Mouse (Mus musculus) erythroblast, embryonic 14.5 days (primary cell): ENCODE data around the gene Fbxo17. TPM values are rescaled to one million over a fixed set of nuclear protein-coding genes. Genes with fewer than 3 reads are reported as not detected.

ENCODE experiments used
- H3K27me3 ChIP-seq: 2 replicates; pipeline ENCODE4 v1.6.1; 2012; ENCODE audit warnings: inconsistent platforms; ENCODE audit not compliant: control insufficient read depth
- H3K36me3 ChIP-seq: 2 replicates; pipeline ENCODE4 v1.6.1; 2012; ENCODE audit warnings: mild to moderate bottlenecking, inconsistent platforms; ENCODE audit not compliant: control insufficient read depth
- H3K4me1 ChIP-seq: 2 replicates; pipeline ENCODE4 v1.6.1; 2012; ENCODE audit warnings: inconsistent platforms; ENCODE audit not compliant: control insufficient read depth
- H3K4me3 ChIP-seq: replicated peaks from 2 replicates; pipeline ENCODE3; 2012; ENCODE audit warnings: moderate library complexity, mild to moderate bottlenecking, inconsistent platforms
- H3K9me3 ChIP-seq: 2 replicates; pipeline ENCODE4 v1.6.1; 2012; ENCODE audit warnings: low read length, inconsistent platforms, mixed read lengths; ENCODE audit not compliant: control insufficient read depth
- GATA1 ChIP-seq: IDR thresholded peaks from 2 replicates; pipeline ENCODE4 v1.6.1; 2012; ENCODE audit warnings: low read length, inconsistent platforms, mixed read lengths
- TAL1 ChIP-seq: IDR thresholded peaks from 3 replicates; pipeline ENCODE4 v1.6.1; 2012; ENCODE audit warnings: low read length, inconsistent platforms, mixed read lengths
- polyA plus RNA-seq: library from polyadenylated mRNA; stranded (reverse); fragments of >175 nt; gene quantifications from 2 replicates; pipeline ENCODE4 v1.2.3, GENCODE M21; 2012

Gene Fbxo17
- polyA plus RNA-seq, 1 experiment, result 0.03 TPM

DNA sequence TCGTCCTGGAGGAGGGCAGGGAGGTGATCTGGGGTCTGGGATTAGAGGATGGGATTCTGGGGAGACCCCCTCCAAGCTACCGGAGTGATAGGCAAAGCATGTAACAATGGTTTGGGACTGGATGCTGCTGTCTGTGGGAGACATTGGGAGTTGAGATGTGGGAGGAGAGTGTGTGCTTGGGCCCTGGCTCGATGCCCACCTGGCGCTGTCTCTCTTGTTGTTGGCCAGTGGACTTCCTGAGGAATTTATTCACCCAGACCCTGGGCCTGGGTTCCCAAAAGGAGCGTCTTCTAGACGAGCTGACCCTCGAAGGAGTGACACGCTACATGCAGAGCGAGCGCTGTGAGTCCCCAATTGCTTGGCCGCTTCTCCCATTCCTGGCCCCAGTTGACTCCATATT is 55.3 kb downstream of the Fbxo17 start:
- H3K9me3 ChIP-seq, result no peaks in the 10 kb centered on the region
- H3K27me3 ChIP-seq, result no peaks in the 10 kb centered on the region
- TF ChIP-seq GATA1 (no peak), TAL1 (no peak)
- peaks cover 19% of the 10 kb centered on the region for H3K36me3 ChIP-seq
- no peak overlapping the region for H3K4me3 ChIP-seq
- peaks cover 49% of the 10 kb centered on the region for H3K4me1 ChIP-seq

DNA sequence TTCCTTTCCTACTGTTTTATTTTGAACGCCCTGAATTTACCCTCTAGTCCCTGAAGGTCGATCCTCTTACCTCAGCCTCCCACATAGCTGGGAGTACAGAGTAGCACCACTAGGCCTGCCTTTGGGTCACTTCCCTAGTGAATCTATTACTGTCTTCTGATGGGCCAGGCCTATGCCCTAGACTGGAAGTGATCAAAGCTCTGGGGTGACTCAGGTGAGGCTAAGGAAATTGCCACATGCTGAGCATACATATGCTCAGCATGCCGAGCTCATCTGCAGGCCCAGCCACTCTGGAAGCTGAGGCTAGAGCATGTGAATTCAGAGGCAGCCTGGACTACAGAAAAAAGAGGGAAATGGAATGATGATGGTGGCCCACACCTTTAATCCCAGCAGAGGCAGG is 56.6 kb downstream of the Fbxo17 start:
- Histone ChIP-seq H3K4me3 (no peak overlapping the region), H3K36me3 (peaks cover 23% of the 10 kb centered on the region), H3K4me1 (peaks cover 36% of the 10 kb centered on the region), H3K27me3 (no peaks in the 10 kb centered on the region), H3K9me3 (no peaks in the 10 kb centered on the region)
- TF ChIP-seq TAL1 (no peak), GATA1 (no peak)

DNA sequence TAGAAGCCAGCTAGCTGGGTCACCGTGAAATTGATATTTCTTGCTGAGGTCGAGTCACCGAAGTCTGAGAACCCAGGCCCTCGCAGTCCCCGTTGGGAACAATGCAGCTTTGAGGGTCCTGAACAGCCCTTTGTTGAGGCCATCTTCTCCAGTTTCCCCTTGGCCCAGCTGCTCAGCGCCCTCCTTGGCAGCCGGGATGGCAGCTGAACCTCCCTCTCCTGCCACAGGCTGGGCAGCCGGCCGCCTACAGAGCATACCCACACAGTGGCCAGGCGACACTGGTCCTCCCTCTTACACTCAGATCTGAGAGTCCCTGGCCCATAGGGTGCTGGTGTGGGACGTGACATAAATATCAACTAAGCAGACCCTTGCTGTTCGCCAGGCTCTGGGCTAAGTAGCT is 57.6 kb downstream of the Fbxo17 start:
- peaks cover 28% of the 10 kb centered on the region for H3K36me3 ChIP-seq
- no peaks in the 10 kb centered on the region for H3K27me3 ChIP-seq
- no peaks in the 10 kb centered on the region for H3K9me3 ChIP-seq
- H3K4me3 ChIP-seq, result no peak overlapping the region
- H3K4me1 ChIP-seq, result peaks cover 29% of the 10 kb centered on the region
- no peak for TF ChIP-seq TAL1
- no peak for TF ChIP-seq GATA1

DNA sequence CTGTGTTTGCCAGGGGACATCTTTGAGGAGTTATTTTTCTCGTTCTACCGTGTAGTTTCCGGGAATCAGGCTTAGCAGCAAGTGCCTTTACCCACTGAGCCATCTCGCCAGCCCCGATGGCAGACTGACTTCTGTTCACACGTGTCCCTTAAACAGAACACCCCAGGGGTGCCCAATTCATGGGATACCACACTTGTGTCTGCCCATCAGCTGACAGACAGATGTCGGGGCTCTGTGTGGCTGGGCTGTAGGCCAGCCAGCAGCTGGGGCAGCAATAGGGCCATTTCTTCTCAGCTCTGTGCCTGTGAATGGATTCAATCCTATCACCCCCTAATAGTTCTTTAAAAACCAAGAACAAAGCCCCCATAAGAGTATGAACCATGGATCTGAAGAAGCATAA is 58.5 kb downstream of the Fbxo17 start:
- Histone ChIP-seq H3K36me3 (peaks cover 30% of the 10 kb centered on the region), H3K9me3 (no peaks in the 10 kb centered on the region), H3K4me3 (no peak overlapping the region), H3K4me1 (peaks cover 25% of the 10 kb centered on the region), H3K27me3 (no peaks in the 10 kb centered on the region)
- TF ChIP-seq GATA1 (no peak), TAL1 (no peak)

DNA sequence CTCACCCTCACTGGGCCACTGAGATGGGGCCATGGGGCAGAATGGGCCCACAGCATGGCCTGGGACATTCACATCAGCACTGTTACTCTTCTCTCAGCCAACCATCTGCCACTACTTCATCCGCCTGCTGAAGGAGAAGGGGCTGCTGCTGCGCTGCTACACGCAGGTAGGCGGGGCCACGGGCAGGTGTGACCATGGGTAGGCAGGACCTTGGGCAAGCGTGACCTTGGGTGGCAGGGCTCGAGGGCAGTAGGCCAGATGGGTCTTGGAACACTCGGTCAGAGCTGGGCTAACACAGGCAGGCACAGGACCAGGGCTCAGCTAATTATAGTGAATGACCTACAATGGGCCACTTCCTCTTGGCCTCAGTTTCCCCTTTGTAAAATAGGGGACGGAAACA is 62.2 kb downstream of the Fbxo17 start:
- Histone ChIP-seq H3K4me3 (no peak overlapping the region), H3K4me1 (peaks cover 17% of the 10 kb centered on the region), H3K9me3 (no peaks in the 10 kb centered on the region), H3K36me3 (peaks cover 39% of the 10 kb centered on the region), H3K27me3 (no peaks in the 10 kb centered on the region)
- TF ChIP-seq GATA1 (no peak), TAL1 (no peak)

DNA sequence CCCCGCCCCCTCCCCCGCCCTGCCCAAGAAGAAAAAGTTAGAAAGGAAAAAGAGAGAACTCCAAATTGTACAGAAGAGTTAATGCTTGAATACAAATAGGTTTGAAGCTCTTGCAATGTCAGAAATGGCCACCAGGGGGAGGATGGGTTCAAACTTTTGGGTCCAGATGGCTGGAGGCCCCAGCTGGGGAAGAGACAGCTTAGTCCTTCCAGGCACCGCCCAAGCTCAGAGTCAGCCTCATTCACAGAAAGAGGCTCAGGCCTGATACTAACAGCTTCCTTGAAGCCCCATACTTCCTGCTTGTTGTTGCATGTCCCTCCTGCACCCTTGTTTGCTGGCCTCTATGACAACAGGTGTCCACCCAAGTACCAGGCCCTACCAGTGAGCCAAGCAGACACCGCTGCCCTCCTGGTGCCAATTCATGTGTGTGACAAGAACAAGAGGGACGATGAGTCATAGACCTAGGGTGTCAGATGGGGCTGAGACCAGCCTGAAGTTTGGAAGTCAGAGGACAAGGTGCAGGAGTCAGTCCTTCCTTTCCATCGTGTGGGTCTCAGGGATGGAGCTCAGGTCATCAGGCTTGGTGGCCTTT is 63.6 kb downstream of the Fbxo17 start:
- H3K9me3 ChIP-seq, result no peaks in the 10 kb centered on the region
- no peak overlapping the region for H3K4me3 ChIP-seq
- H3K36me3 ChIP-seq, result peaks cover 44% of the 10 kb centered on the region
- no peaks in the 10 kb centered on the region for H3K27me3 ChIP-seq
- TF ChIP-seq GATA1 (no peak), TAL1 (no peak)
- peaks cover 17% of the 10 kb centered on the region for H3K4me1 ChIP-seq

DNA sequence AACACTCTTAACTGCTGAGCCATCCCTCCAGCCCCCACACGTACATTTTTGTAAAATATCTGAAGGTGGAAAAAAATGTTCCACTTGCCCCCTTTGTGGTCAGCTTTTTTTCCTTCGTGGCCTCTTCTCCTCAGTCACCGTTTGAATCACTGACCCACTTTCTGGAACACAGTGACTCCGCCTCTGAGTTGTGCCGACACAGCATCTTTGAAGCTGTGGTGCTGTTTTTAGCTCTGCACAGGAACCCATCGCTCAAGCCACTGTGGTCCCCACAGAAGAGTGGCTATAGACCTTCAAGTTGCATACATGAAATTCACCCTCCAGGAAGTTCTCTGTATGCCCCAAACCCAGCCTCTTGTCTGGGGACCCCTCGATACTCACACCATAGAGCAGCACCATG is 64.3 kb downstream of the Fbxo17 start:
- no peak overlapping the region for H3K4me3 ChIP-seq
- TF ChIP-seq GATA1 (no peak), TAL1 (no peak)
- no peaks in the 10 kb centered on the region for H3K27me3 ChIP-seq
- peaks cover 17% of the 10 kb centered on the region for H3K4me1 ChIP-seq
- no peaks in the 10 kb centered on the region for H3K9me3 ChIP-seq
- H3K36me3 ChIP-seq, result peaks cover 49% of the 10 kb centered on the region

DNA sequence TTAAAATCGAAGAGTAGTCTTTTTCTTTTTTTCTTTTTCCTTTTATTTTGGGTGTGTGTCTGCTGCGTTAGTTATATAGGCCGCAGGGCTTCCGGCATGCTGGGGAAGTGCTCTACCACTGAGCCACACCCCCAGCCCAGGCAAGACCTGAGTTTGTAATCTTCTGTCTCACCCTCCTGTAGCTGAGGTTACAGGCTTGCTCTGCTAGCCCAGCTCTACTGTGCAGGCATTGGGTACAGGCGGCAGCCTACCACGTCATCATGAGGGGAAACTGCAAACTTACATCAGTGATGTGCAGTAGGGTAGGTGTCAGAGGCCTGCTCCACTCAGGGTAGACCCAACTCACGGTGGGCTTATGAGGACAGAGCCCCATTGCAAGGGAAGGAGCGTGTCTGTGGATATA is 64.7 kb downstream of the Fbxo17 start:
- Histone ChIP-seq H3K9me3 (no peaks in the 10 kb centered on the region), H3K36me3 (peaks cover 50% of the 10 kb centered on the region), H3K4me3 (no peak overlapping the region), H3K4me1 (peaks cover 17% of the 10 kb centered on the region), H3K27me3 (no peaks in the 10 kb centered on the region)
- no peak for TF ChIP-seq GATA1
- TF ChIP-seq TAL1, result no peak

DNA sequence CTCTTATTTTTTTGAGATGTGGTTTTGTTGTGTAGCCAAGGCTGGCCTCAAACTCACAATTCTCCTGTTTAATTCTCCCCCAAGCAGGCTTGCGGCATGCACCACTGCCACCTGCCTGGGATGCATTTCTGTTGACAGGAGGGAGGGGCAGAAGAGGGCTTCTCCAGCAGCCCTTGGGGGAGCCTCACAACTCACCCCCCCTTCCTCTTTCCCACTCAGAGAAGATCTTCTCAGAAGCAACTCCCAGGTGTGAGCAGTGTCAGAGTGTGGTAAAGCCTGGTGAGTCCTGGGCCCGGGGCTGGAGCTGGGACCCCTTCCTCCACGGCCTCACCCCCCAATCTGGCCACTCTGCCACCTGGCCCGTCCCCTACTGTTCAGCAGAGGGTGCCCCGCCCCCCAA is 68.6 kb downstream of the Fbxo17 start:
- H3K4me1 ChIP-seq, result peaks cover 10% of the 10 kb centered on the region
- H3K36me3 ChIP-seq, result peaks cover 42% of the 10 kb centered on the region
- H3K27me3 ChIP-seq, result no peaks in the 10 kb centered on the region
- TF ChIP-seq TAL1 (no peak), GATA1 (no peak)
- H3K4me3 ChIP-seq, result no peak overlapping the region
- no peaks in the 10 kb centered on the region for H3K9me3 ChIP-seq

Other genes with a start within 250 kb of the Fbxo17 start
- gene Ifnl2, start 206.3 kb upstream of the Fbxo17 start, polyA plus RNA-seq, result not detected in 2 replicates
- not detected in 2 replicates for gene Ifnl3, start 194.0 kb upstream of the Fbxo17 start, polyA plus RNA-seq
- gene Sycn, start 175.9 kb upstream of the Fbxo17 start, polyA plus RNA-seq, result not detected in 2 replicates
- gene Nccrp1, start 169.6 kb upstream of the Fbxo17 start, polyA plus RNA-seq, result 0.05 and 0.09 TPM in 2 replicates
- gene Samd4b, start 118.7 kb upstream of the Fbxo17 start, polyA plus RNA-seq, result 9.3 and 11.4 TPM in 2 replicates
- 16.1 and 20.0 TPM in 2 replicates for gene Pak4, start 118.6 kb upstream of the Fbxo17 start, polyA plus RNA-seq
- gene Acp7, start 85.5 kb upstream of the Fbxo17 start, polyA plus RNA-seq, result not detected in 2 replicates
- not detected in 2 replicates for gene Fbxo27, start 24.0 kb upstream of the Fbxo17 start, polyA plus RNA-seq
- gene Mrps12, start 25.0 kb downstream of the Fbxo17 start, polyA plus RNA-seq, result 32.0 and 39.4 TPM in 2 replicates
- gene Sars2, start 25.2 kb downstream of the Fbxo17 start, polyA plus RNA-seq, result 2.7 and 4.0 TPM in 2 replicates
- not detected in 2 replicates for gene Ccer2, start 39.4 kb downstream of the Fbxo17 start, polyA plus RNA-seq
- gene Sirt2, start 49.9 kb downstream of the Fbxo17 start, polyA plus RNA-seq, result 17.4 and 17.6 TPM in 2 replicates
- 20.1 and 21.4 TPM in 2 replicates for gene Nfkbib, start 50.7 kb downstream of the Fbxo17 start, polyA plus RNA-seq
- gene Rinl, start 72.2 kb downstream of the Fbxo17 start, polyA plus RNA-seq, result 0.49 and 0.65 TPM in 2 replicates
- gene Hnrnpl, start 91.7 kb downstream of the Fbxo17 start, polyA plus RNA-seq, result 24.2 and 25.1 TPM in 2 replicates
- gene Ech1, start 108.4 kb downstream of the Fbxo17 start, polyA plus RNA-seq, result 0.67 and 2.1 TPM in 2 replicates
- gene Lgals4, start 117.0 kb downstream of the Fbxo17 start, polyA plus RNA-seq, result 0.04 and 0.17 TPM in 2 replicates
- not detected in 2 replicates for gene Lgals7, start 147.0 kb downstream of the Fbxo17 start, polyA plus RNA-seq
- 0.02 TPM in 1 of 2 replicates, not detected in the other for gene Capn12, start 164.6 kb downstream of the Fbxo17 start, polyA plus RNA-seq
- 86.9 and 109 TPM in 2 replicates for gene Actn4, start 245.5 kb downstream of the Fbxo17 start, polyA plus RNA-seq